15 mouse cellular contexts compared by ENCODE assay signal in the genomic region with DNA sequence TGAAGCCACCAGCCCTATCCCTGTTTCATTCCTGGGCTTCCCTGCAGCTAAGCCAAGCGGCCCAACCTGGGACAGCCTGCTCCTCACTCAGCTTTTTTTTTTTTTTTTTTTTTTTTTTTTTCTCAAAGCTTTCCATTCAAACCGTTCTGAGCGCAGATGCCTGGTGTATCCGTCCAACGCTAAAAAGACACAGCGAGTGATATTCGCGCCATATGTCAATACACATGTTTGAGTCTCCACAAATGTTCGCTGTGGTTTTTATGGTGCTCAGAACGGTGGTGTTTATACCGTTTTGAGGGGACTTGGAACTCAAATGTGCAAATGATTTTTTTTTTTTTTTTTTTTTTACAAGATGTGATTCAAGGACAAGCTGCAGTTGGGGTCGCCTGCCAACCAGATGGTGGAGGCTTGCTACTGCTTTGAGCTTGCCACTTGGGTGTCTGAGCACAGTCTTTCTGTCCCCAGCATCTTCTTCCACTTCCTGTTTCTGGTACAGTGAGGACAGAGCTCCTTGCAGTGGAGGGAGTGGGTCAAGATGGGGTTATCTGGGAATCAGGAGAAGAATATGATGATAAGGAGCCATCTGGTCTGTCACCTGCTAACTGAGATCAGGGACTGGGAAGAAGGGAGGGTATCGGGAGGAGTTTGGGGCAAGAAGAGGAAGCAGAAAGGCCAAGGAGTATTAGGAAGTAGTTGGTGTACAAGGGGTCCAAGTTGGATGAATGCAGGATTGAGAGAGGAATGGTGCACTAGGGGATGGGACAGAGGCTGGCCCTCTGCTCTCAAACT. TPM values are rescaled to one million over a fixed set of nuclear protein-coding genes. Genes with fewer than 3 reads are reported as not detected.
A peak's percentile ranks its signal among the peaks of the same experiment; 100 is the strongest.
DNase-seq lines count a peak whose midpoint lies in the region; ATAC-seq and TF ChIP-seq lines count a peak whose summit lies in the region.
"Had no signal": no experiment of that assay in that cellular context is flagged by ENCODE, and none has a peak within 500 bp of the region (broad histone marks: within the 10 kb centered on the region; RNA-seq: fewer than 3 reads in every experiment).

No protein-coding gene starts in this region.

- intact Hi-C loops in left cerebral cortex, postnatal 4 days (cut with DNase I) = no loop called here

- dilution Hi-C loops in CH12.LX (cut with MboI; ENCODE audit: extremely low pct_ligation_motif_present, extremely low pct_unique_long_range_greater_than_20kb, low sequenced_read_pairs) = no loop called here

- H3K9me3 ChIP-seq in CH12.LX (replicated peaks; ENCODE audit: low read length) = no peaks in the 10 kb centered on the region
- no peaks in the 10 kb centered on the region for H3K9me3 ChIP-seq in hindbrain, embryonic 12.5 days (replicated peaks)
- H3K9me3 ChIP-seq: embryonic facial prominence, embryonic 13.5 days; hindbrain, embryonic 15.5 days; liver, embryonic 12.5 days; neural tube, embryonic 12.5 days had no signal

- no peaks in the 10 kb centered on the region for H3K79me2 ChIP-seq in CH12.LX (replicated peaks; ENCODE audit: control insufficient read depth, extremely low read depth, insufficient read depth, poor library complexity, severe bottlenecking)

- DNase-seq in A20 (ENCODE audit: low read depth, low spot score) (peak; percentile 49), CH12.LX (ENCODE audit: extremely low read depth) (no peak)
- DNase-seq in left cerebral cortex, postnatal 4 days = peak; percentile 15
- DNase-seq in urinary bladder, postnatal 10 days (ENCODE audit: low spot score) = no peak
- DNase-seq in lung, postnatal 4 days = no peak
- DNase-seq: adrenal gland, adult 8-10 months; kidney, postnatal 10 days; spleen, adult 18-20 months had no signal

- in situ Hi-C loops in CH12.LX (cut with MboI; ENCODE audit: low pct_ligation_motif_present, low pct_unique_long_range_greater_than_20kb, low sequenced_read_pairs) = no loop called here

- 76% methylated on average over 13 of the region's 13 CpGs for WGBS in hindbrain, embryonic 12.5 days

- no peak overlapping the region for H3K27ac ChIP-seq in CH12.LX (ENCODE audit: insufficient read depth, low read depth)
- H3K27ac ChIP-seq in hindbrain, embryonic 12.5 days = no peak overlapping the region
- H3K27ac ChIP-seq: embryonic facial prominence, embryonic 13.5 days; hindbrain, embryonic 15.5 days; liver, embryonic 12.5 days; neural tube, embryonic 12.5 days had no signal

- TF ChIP-seq RAD21 in CH12.LX (IDR thresholded peaks at IDR 0.05; ENCODE audit: low read depth, low read length) = no peak

- peaks cover 15% of the 10 kb centered on the region for H3K27me3 ChIP-seq in CH12.LX (replicated peaks)
- no peaks in the 10 kb centered on the region for H3K27me3 ChIP-seq in hindbrain, embryonic 12.5 days
- H3K27me3 ChIP-seq: hindbrain, embryonic 15.5 days; neural tube, embryonic 12.5 days had no signal

- no peak for TF ChIP-seq EP300 in CH12.LX (IDR thresholded peaks at IDR 0.05; ENCODE audit: low read length)

- no peak overlapping the region for H3K9ac ChIP-seq in CH12.LX (ENCODE audit: insufficient read depth, low read depth)
- no peak overlapping the region for H3K9ac ChIP-seq in hindbrain, embryonic 12.5 days
- H3K9ac ChIP-seq: embryonic facial prominence, embryonic 13.5 days; hindbrain, embryonic 15.5 days; liver, embryonic 12.5 days; neural tube, embryonic 12.5 days had no signal

- H3K4me3 ChIP-seq in CH12.LX (replicated peaks in 1 of 3; ENCODE audit: low read depth in 2 of 3, low read length in 2 of 3, poor library complexity in 1 of 3) = no peak overlapping the region
- no peak overlapping the region for H3K4me3 ChIP-seq in hindbrain, embryonic 12.5 days
- H3K4me3 ChIP-seq: embryonic facial prominence, embryonic 13.5 days; hindbrain, embryonic 15.5 days; liver, embryonic 12.5 days; neural tube, embryonic 12.5 days had no signal

- H3K4me2 ChIP-seq in CH12.LX (ENCODE audit: insufficient read depth, low read depth, poor library complexity, severe bottlenecking) = no peak overlapping the region
- no peak overlapping the region for H3K4me2 ChIP-seq in hindbrain, embryonic 12.5 days (replicated peaks)
- H3K4me2 ChIP-seq: embryonic facial prominence, embryonic 13.5 days; hindbrain, embryonic 15.5 days; liver, embryonic 12.5 days; neural tube, embryonic 12.5 days had no signal

- ATAC-seq in granulocyte monocyte progenitor cell, adult 5-6 weeks (replicated peaks; ENCODE audit: poor library complexity, severe bottlenecking) = peak; percentile 71
- no peak for ATAC-seq in hindbrain, embryonic 12.5 days (ENCODE audit: low FRiP score)
- ATAC-seq in CD4-positive, CD25-positive, alpha-beta regulatory T cell, adult 4 months = no peak
- ATAC-seq: liver, embryonic 12.5 days had no signal

- no peak for TF ChIP-seq POLR2A in CH12.LX (IDR thresholded peaks at IDR 0.05; ENCODE audit: low read depth, low read length)

- no peak for TF ChIP-seq CTCF in CH12.LX (conservative IDR thresholded peaks at IDR 0.05 in 1 of 2, IDR thresholded peaks at IDR 0.05 in 1 of 2; ENCODE audit: low read depth in 2 of 2, low read length in 2 of 2)

- no peaks in the 10 kb centered on the region for H3K4me1 ChIP-seq in CH12.LX (ENCODE audit: control insufficient read depth in 1 of 2, insufficient read depth in 2 of 2)
- no peaks in the 10 kb centered on the region for H3K4me1 ChIP-seq in hindbrain, embryonic 12.5 days
- H3K4me1 ChIP-seq: embryonic facial prominence, embryonic 13.5 days; hindbrain, embryonic 15.5 days; liver, embryonic 12.5 days; neural tube, embryonic 12.5 days had no signal

- H3K36me3 ChIP-seq in CH12.LX (replicated peaks in 1 of 2; ENCODE audit: control insufficient read depth in 1 of 2, insufficient read depth in 1 of 2, low read length in 1 of 2) = no peaks in the 10 kb centered on the region
- no peaks in the 10 kb centered on the region for H3K36me3 ChIP-seq in hindbrain, embryonic 12.5 days
- H3K36me3 ChIP-seq: embryonic facial prominence, embryonic 13.5 days; hindbrain, embryonic 15.5 days; liver, embryonic 12.5 days; neural tube, embryonic 12.5 days had no signal

TF ChIP-seq in CH12.LX, 34 proteins besides CTCF, POLR2A, EP300 and RAD21:
- TF ChIP-seq ELF1 (IDR thresholded peaks at IDR 0.05; ENCODE audit: low read depth, low read length) (peak; percentile 41), UBTF (IDR thresholded peaks at IDR 0.05; ENCODE audit: low read depth, low read length) (no peak)

RNA-seq across cellular contexts. Expression of gene Cux1, which starts 36.1 kb away (rescaled TPM):
- total RNA-seq in CH12.LX (2012; rRNA removed) (20.5 and 21.9 TPM in 2 replicates), CH12.LX (2014; rRNA removed) (12.4 and 13.7 TPM in 2 replicates)
- 17.9 and 19.6 TPM in 2 replicates for polyA plus RNA-seq in CH12.LX (2012; ENCODE audit: insufficient read length, low read depth)
- total RNA-seq in granulocyte monocyte progenitor cell, adult 5-6 weeks (2014; fragmentation: Nextera tagmentation) = 109 and 110 TPM in 2 replicates
- total RNA-seq in granulocyte monocyte progenitor cell, adult 5-6 weeks (2017) = 86.0 and 94.1 TPM in 2 replicates
- total RNA-seq in left cerebral cortex, postnatal 4 days (2021) = 100 to 1,000 TPM; 163 to 173 TPM
- 114 and 117 TPM in 2 replicates for polyA plus RNA-seq in hindbrain, embryonic 12.5 days (2016; fragmentation: Nextera tagmentation; extraction: Ambion mirVana)
- 10 to 100 TPM; 48.1 to 69.0 TPM for polyA plus RNA-seq in CD4-positive, CD25-positive, alpha-beta regulatory T cell, adult 4 months (2017; shearing (Covaris generic))

Comparison
In these comparisons a context has a peak if more than half of its experiments do, and no peak if none do; other contexts are left out.
1. DNase-seq: peak in A20 (single experiment) and left cerebral cortex, postnatal 4 days (single experiment); none in CH12.LX (single experiment), urinary bladder, postnatal 10 days (single experiment) and lung, postnatal 4 days (0 of 2).